ENCODE assay signal across 25 mouse cellular contexts in the genomic region with DNA sequence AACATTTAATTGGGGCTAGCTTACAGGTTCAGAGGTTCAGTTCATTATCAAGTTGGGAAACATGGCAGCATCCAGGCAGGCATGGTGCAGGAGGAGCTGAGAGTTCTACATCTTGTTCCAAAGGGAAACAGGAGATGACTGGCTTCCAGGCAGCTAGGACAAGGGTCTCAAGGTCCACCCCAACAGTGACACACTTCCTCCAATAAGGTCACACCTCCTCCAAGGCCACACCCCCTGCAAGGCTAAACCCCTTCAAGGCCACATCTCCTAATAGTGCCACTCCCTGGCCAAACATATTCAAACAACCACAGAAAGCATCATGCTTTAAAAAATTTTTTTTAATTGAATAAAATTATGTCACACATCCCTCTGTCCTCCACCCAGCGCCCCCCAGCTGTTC. TPM values are rescaled to one million over a fixed set of nuclear protein-coding genes. Genes with fewer than 3 reads are reported as not detected.
DNase-seq lines count a peak whose midpoint lies in the region; ATAC-seq lines count a peak whose summit lies in the region.
"Had no signal": no experiment of that assay in that cellular context is flagged by ENCODE, and none has a peak within 500 bp of the region (broad histone marks: within the 10 kb centered on the region; RNA-seq: fewer than 3 reads in every experiment).

No protein-coding gene starts in this region.

- no peak overlapping the region for H3K27ac ChIP-seq in midbrain, embryonic 11.5 days (ENCODE audit: low read depth, low read length)
- no peak overlapping the region for H3K27ac ChIP-seq in midbrain, embryonic 16.5 days (ENCODE audit: low read length)
- H3K27ac ChIP-seq: embryonic facial prominence, embryonic 13.5 days; embryonic facial prominence, embryonic 15.5 days; forebrain, embryonic 10.5 days; forebrain, embryonic 12.5 days had no signal

- H3K9me3 ChIP-seq in midbrain, embryonic 11.5 days (ENCODE audit: control insufficient read depth, low read length) = no peaks in the 10 kb centered on the region
- no peaks in the 10 kb centered on the region for H3K9me3 ChIP-seq in midbrain, embryonic 16.5 days (replicated peaks; ENCODE audit: control insufficient read depth, low read length, poor library complexity, severe bottlenecking)
- H3K9me3 ChIP-seq: embryonic facial prominence, embryonic 13.5 days; embryonic facial prominence, embryonic 15.5 days; forebrain, embryonic 12.5 days had no signal

- H3K4me3 ChIP-seq in midbrain, embryonic 11.5 days (ENCODE audit: low read depth, low read length) = no peak overlapping the region
- no peak overlapping the region for H3K4me3 ChIP-seq in midbrain, embryonic 16.5 days (ENCODE audit: low read depth, low read length)
- H3K4me3 ChIP-seq: embryonic facial prominence, embryonic 13.5 days; embryonic facial prominence, embryonic 15.5 days; erythroblast, embryonic 14.5 days; forebrain, embryonic 10.5 days; forebrain, embryonic 12.5 days had no signal

- H3K4me1 ChIP-seq in midbrain, embryonic 11.5 days (ENCODE audit: control insufficient read depth, insufficient read depth, low read length) = peaks cover 2% of the 10 kb centered on the region; the same call in 1 of the 2 replicates
- H3K4me1 ChIP-seq in midbrain, embryonic 16.5 days (ENCODE audit: control insufficient read depth, insufficient read depth, low read length) = no peaks in the 10 kb centered on the region
- H3K4me1 ChIP-seq: embryonic facial prominence, embryonic 13.5 days; embryonic facial prominence, embryonic 15.5 days had no signal

- no peak overlapping the region for H3K4me2 ChIP-seq in midbrain, embryonic 11.5 days
- H3K4me2 ChIP-seq in midbrain, embryonic 16.5 days (ENCODE audit: low read length) = no peak overlapping the region
- H3K4me2 ChIP-seq: embryonic facial prominence, embryonic 13.5 days; embryonic facial prominence, embryonic 15.5 days; forebrain, embryonic 12.5 days had no signal

- H3K27me3 ChIP-seq in midbrain, embryonic 11.5 days (ENCODE audit: control insufficient read depth, insufficient read depth, low read length) = no peaks in the 10 kb centered on the region; the same call in 1 of the 2 replicates
- no peaks in the 10 kb centered on the region for H3K27me3 ChIP-seq in midbrain, embryonic 16.5 days (ENCODE audit: control insufficient read depth, insufficient read depth, low read depth, low read length)

- DNase-seq in midbrain, embryonic 11.5 days (ENCODE audit: low spot score, missing footprints) = peak; percentile 69
- DNase-seq in A20 (ENCODE audit: low read depth, low spot score) = peak; percentile 25
- DNase-seq in MEL-GATA-1-ER (ENCODE audit: extremely low read depth, low read depth) = peak; percentile 61
- no peak for DNase-seq in liver
- DNase-seq in layer of hippocampus, postnatal 25 days (ENCODE audit: extremely low spot score in 1 of 2, low spot score in 1 of 2) = no peak
- DNase-seq: adrenal gland, adult 2 months; adrenal gland, postnatal 10 days; adrenal gland, postnatal 25 days; cerebellum, adult 11 months; cerebellum, adult 18-20 months; cerebellum, adult 8-10 months; cerebellum, adult 9-11 months; cerebellum, postnatal 14 days; cerebellum, postnatal 36 days; embryo, embryonic 11 days had no signal

- 82% methylated on average over 1 of the region's 1 CpGs for WGBS in midbrain, embryonic 11.5 days
- 93% methylated on average over 1 of the region's 1 CpGs for WGBS in midbrain, embryonic 16.5 days

- no peak for ATAC-seq in midbrain, embryonic 11.5 days (ENCODE audit: low FRiP score)
- no peak for ATAC-seq in midbrain, embryonic 16.5 days
- ATAC-seq: forebrain, embryonic 14.5 days; forebrain, embryonic 16.5 days had no signal

- H3K9ac ChIP-seq in midbrain, embryonic 11.5 days (ENCODE audit: low read length) = no peak overlapping the region
- no peak overlapping the region for H3K9ac ChIP-seq in midbrain, embryonic 16.5 days (ENCODE audit: low read depth, low read length)
- H3K9ac ChIP-seq: embryonic facial prominence, embryonic 13.5 days; embryonic facial prominence, embryonic 15.5 days; forebrain, embryonic 12.5 days had no signal

- no peaks in the 10 kb centered on the region for H3K36me3 ChIP-seq in midbrain, embryonic 11.5 days (ENCODE audit: control insufficient read depth, insufficient read depth, low read length)
- H3K36me3 ChIP-seq in midbrain, embryonic 16.5 days (ENCODE audit: control insufficient read depth, insufficient read depth, low read length) = no peaks in the 10 kb centered on the region
- H3K36me3 ChIP-seq: embryonic facial prominence, embryonic 13.5 days; embryonic facial prominence, embryonic 15.5 days; forebrain, embryonic 10.5 days; forebrain, embryonic 12.5 days had no signal

RNA-seq across cellular contexts. Expression of gene 4932438H23Rik, which starts 28.9 kb away (rescaled TPM):
- polyA plus RNA-seq in midbrain, embryonic 11.5 days (2014; fragmentation: Nextera tagmentation; extraction: Ambion mirVana) = 0.26 TPM in 1 of 2 replicates, not detected in the other
- 0.87 TPM in 2 replicates for polyA plus RNA-seq in midbrain, embryonic 16.5 days (2015; fragmentation: Nextera tagmentation; extraction: Ambion mirVana)
- total RNA-seq in layer of hippocampus, postnatal 25 days (2021) = 1 to 10 TPM in 1 of 2 experiments, under 1 TPM in 1; 0.89 to 1.1 TPM
- total RNA-seq: adrenal gland, postnatal 25 days; common myeloid progenitor, adult 5-6 weeks had no signal
- polyA plus RNA-seq: adrenal gland, adult 2 months; embryonic facial prominence, embryonic 11.5 days; embryonic facial prominence, embryonic 13.5 days; erythroblast, embryonic 14.5 days had no signal

Comparison
In these comparisons a context has a peak if more than half of its experiments do, and no peak if none do; other contexts are left out.
1. DNase-seq: peak in midbrain, embryonic 11.5 days (single experiment), A20 (single experiment) and MEL-GATA-1-ER (single experiment); none in liver (single experiment) and layer of hippocampus, postnatal 25 days (0 of 2).